ENCODE assay signal across 8 mouse cellular contexts in genomic region chr7:12803727-12804071, GRCm38 (mm10). TPM values are rescaled to one million over a fixed set of nuclear protein-coding genes. Genes with fewer than 3 reads are reported as not detected.
A peak's percentile ranks its signal among the peaks of the same experiment; 100 is the strongest.
DNase-seq lines count a peak whose midpoint lies in the region; ATAC-seq and TF ChIP-seq lines count a peak whose summit lies in the region.

No protein-coding gene starts in this region.

- intact Hi-C loops in gastrocnemius, adult 2 months (cut with DNase I): no loop called here

- TF ChIP-seq POLR2A in thymus, adult 2 months (IDR thresholded peaks at IDR 0.05; ENCODE audit: control insufficient read depth, extremely low read depth, insufficient read depth, low read length, poor library complexity): no peak

- peak overlapping the region; percentile 72 for H3K4me3 ChIP-seq in gastrocnemius, adult 2 months
- peak overlapping the region; percentile 50 for H3K4me3 ChIP-seq in thymus, adult 2 months (ENCODE audit: control insufficient read depth, insufficient read depth, low read length)
- peak overlapping the region; percentile 51 for H3K4me3 ChIP-seq in liver, postnatal 0 days (ENCODE audit: low read depth, low read length)

- 1% methylated on average over 16 of the region's 16 CpGs for WGBS in thymus, adult 2 months
- 2% methylated on average over 16 of the region's 16 CpGs for WGBS in liver, postnatal 0 days (ENCODE audit: insufficient replicate concordance)

- H3K4me1 ChIP-seq in thymus, adult 2 months (replicated peaks; ENCODE audit: control insufficient read depth, insufficient read depth, low read length): peaks cover 9% of the 10 kb centered on the region
- peaks cover 13% of the 10 kb centered on the region for H3K4me1 ChIP-seq in liver, postnatal 0 days (ENCODE audit: insufficient read depth)

- H3K9ac ChIP-seq in liver, postnatal 0 days (replicated peaks): peak overlapping the region; percentile 51

- TF ChIP-seq EP300 in liver, postnatal 0 days (IDR thresholded peaks at IDR 0.05; ENCODE audit: low read depth): no peak

- peaks cover 5% of the 10 kb centered on the region; the same call in 1 of the 2 replicates for H3K36me3 ChIP-seq in thymus, adult 2 months (ENCODE audit: control insufficient read depth, insufficient read depth, low read length)
- peaks cover 3% of the 10 kb centered on the region; the same call in 1 of the 2 replicates for H3K36me3 ChIP-seq in liver, postnatal 0 days (replicated peaks; ENCODE audit: insufficient read depth, low read length)

- peak overlapping the region; percentile 74 for H3K4me2 ChIP-seq in liver, postnatal 0 days (ENCODE audit: low read depth, low read length)

- no peak for TF ChIP-seq CTCF in gastrocnemius, adult 2 months (IDR thresholded peaks at IDR 0.05)
- no peak for TF ChIP-seq CTCF in thymus, adult 2 months (IDR thresholded peaks at IDR 0.05; ENCODE audit: borderline replicate concordance, control insufficient read depth, extremely low read depth, insufficient read depth, low read length, poor library complexity)
- no peak for TF ChIP-seq CTCF in liver, postnatal 0 days (IDR thresholded peaks at IDR 0.05; ENCODE audit: low read depth)

- 0 out of 2 replicates have a peak, but pooled peaks cover 2% of the 10 kb centered on the region for H3K9me3 ChIP-seq in liver, postnatal 0 days (ENCODE audit: low read length)

- no peak for DNase-seq in gastrocnemius, adult 2 months
- DNase-seq in gastrocnemius, adult 18-20 months (ENCODE audit: low spot score): no peak
- no peak for DNase-seq in thymus, adult 2 months
- DNase-seq in thymus, adult 18-20 months: no peak
- DNase-seq in liver, postnatal 0 days: no peak
- DNase-seq in right cerebral cortex, postnatal 10 days (ENCODE audit: low spot score in 2 of 2): no peak
- DNase-seq in cerebellum, adult 11-12 months: no peak
- DNase-seq in layer of hippocampus, postnatal 14 days (ENCODE audit: low spot score in 2 of 2): no peak

- ATAC-seq in liver, postnatal 0 days: no peak

- no peaks in the 10 kb centered on the region for H3K27me3 ChIP-seq in thymus, adult 2 months (ENCODE audit: control insufficient read depth, insufficient read depth, low read length)
- H3K27me3 ChIP-seq in liver, postnatal 0 days (ENCODE audit: insufficient read depth, low read length): no peaks in the 10 kb centered on the region

- peak overlapping the region; percentile 79 for H3K27ac ChIP-seq in gastrocnemius, adult 2 months
- peak overlapping the region; percentile 51 for H3K27ac ChIP-seq in thymus, adult 2 months (ENCODE audit: control insufficient read depth, insufficient read depth, low read length)
- no peak overlapping the region for H3K27ac ChIP-seq in liver, postnatal 0 days (ENCODE audit: low read depth)

RNA-seq across cellular contexts. Expression of gene Zscan18, which starts 0.3 kb away (rescaled TPM):
- under 1 TPM; 0.53 to 0.61 TPM for total RNA-seq in gastrocnemius, adult 2 months (2021)
- 1 to 10 TPM in 1 of 2 experiments, under 1 TPM in 1; 0.36 to 1.2 TPM for total RNA-seq in gastrocnemius, adult 18-20 months (2021)
- 2.7 and 2.9 TPM in 2 replicates for polyA plus RNA-seq in thymus, adult 2 months (2012; rRNA removed)
- 0.04 and 0.13 TPM in 2 replicates for polyA plus RNA-seq in liver, postnatal 0 days (2015; fragmentation: Nextera tagmentation; extraction: Ambion mirVana)
- 10 to 100 TPM; 16.8 to 21.9 TPM for total RNA-seq in layer of hippocampus, postnatal 14 days (2021)

RNA-seq across cellular contexts. Expression of gene Zfp329, which starts 15.0 kb away (rescaled TPM):
- total RNA-seq in gastrocnemius, adult 2 months (2021): 1 to 10 TPM; 3.7 to 5.6 TPM
- total RNA-seq in gastrocnemius, adult 18-20 months (2021): 1 to 10 TPM; 3.6 to 4.5 TPM
- 4.1 and 4.2 TPM in 2 replicates for polyA plus RNA-seq in thymus, adult 2 months (2012; rRNA removed)
- 1.2 and 2.1 TPM in 2 replicates for polyA plus RNA-seq in liver, postnatal 0 days (2015; fragmentation: Nextera tagmentation; extraction: Ambion mirVana)
- 10 to 100 TPM; 19.5 to 20.2 TPM for total RNA-seq in layer of hippocampus, postnatal 14 days (2021)

RNA-seq across cellular contexts. Expression of gene Zfp110, which starts 30.9 kb away (rescaled TPM):
- 10 to 100 TPM; 11.4 to 13.2 TPM for total RNA-seq in gastrocnemius, adult 2 months (2021)
- total RNA-seq in gastrocnemius, adult 18-20 months (2021): 10 to 100 TPM; 12.3 to 12.6 TPM
- 16.9 and 17.6 TPM in 2 replicates for polyA plus RNA-seq in thymus, adult 2 months (2012; rRNA removed)
- 8.1 and 8.5 TPM in 2 replicates for polyA plus RNA-seq in liver, postnatal 0 days (2015; fragmentation: Nextera tagmentation; extraction: Ambion mirVana)
- 10 to 100 TPM; 16.1 to 16.8 TPM for total RNA-seq in layer of hippocampus, postnatal 14 days (2021)

Comparison
In these comparisons a context has a peak if more than half of its experiments do, and no peak if none do; other contexts are left out.
1. RNA of gene Zscan18, which starts 0.3 kb away (total RNA-seq): 16.8 to 21.9 TPM in layer of hippocampus, postnatal 14 days; 0.36 to 1.2 TPM in gastrocnemius, adult 18-20 months and 0.53 to 0.61 TPM in gastrocnemius, adult 2 months; every median in the first group is over 4 times any median in the second.
2. Peak in every context shown above with its lines, with median percentiles within 50 percentile points of each other: H3K4me3 ChIP-seq.